Mouse (Mus musculus) left cerebral cortex, postnatal 14 days (tissue): ENCODE measurements at regions not wholly inside any gene's neighbourhood (a gene's known extent, or its start where the extent isn't known, plus 50 kb on each side); places are given as distances from the start of the nearest gene placed in this dataset.

ENCODE experiments used
- DNase-seq, 2 experiments: peaks; one replicate each; pipeline ENCODE4 v3.0.0; 2021 to 2022; ENCODE audit warnings: low spot score in 2 of 2, mixed read lengths in 1 of 2
- intact Hi-C: fragments of 180-260 bp; cut with DNase I; formaldehyde crosslinking; loops from one replicate; pipeline ENCODE4 v1.15.1; 2025

- intact Hi-C loops = no loop called here
- peak; percentile 69 to 90 for DNase-seq
Measured at GRCm38 (mm10) chr4:28298911-28299353, 514.0 kb upstream of the Epha7 start.

GRCm38 (mm10) chr4:28300018-28300440 is 512.9 kb upstream of the Epha7 start:
- peak in 1 of 2 experiments; percentile 3 for DNase-seq
- intact Hi-C loops = no loop called here

- peak; percentile 11 to 13 for DNase-seq
- intact Hi-C loops = no loop called here
Measured at GRCm38 (mm10) chr4:28301686-28302085, 511.2 kb upstream of the Epha7 start.

GRCm38 (mm10) chr4:28331036-28331435 is 481.9 kb upstream of the Epha7 start:
- no peak for DNase-seq
- intact Hi-C loops = no loop called here

- no peak for DNase-seq
- intact Hi-C loops = no loop called here
Measured at GRCm38 (mm10) chr4:28364566-28364965, 448.4 kb upstream of the Epha7 start.

GRCm38 (mm10) chr4:28377087-28377486 is 435.8 kb upstream of the Epha7 start:
- intact Hi-C loops = no loop called here

GRCm38 (mm10) chr4:28378661-28379060 is 434.3 kb upstream of the Epha7 start:
- intact Hi-C loops = no loop called here
- DNase-seq = no peak

More at GRCm38 (mm10) chr4:28377087-28377486, 435.8 kb upstream of the Epha7 start:
- no peak for DNase-seq

GRCm38 (mm10) chr4:28424341-28424740 is 388.6 kb upstream of the Epha7 start:
- intact Hi-C loops = no loop called here
- no peak for DNase-seq

- no peak for DNase-seq
- intact Hi-C loops = no loop called here
Measured at GRCm38 (mm10) chr4:28440161-28440560, 372.8 kb upstream of the Epha7 start.

- no peak for DNase-seq
- intact Hi-C loops = no loop called here
Measured at GRCm38 (mm10) chr4:28453111-28453510, 359.8 kb upstream of the Epha7 start.

GRCm38 (mm10) chr4:28456312-28456711 is 356.6 kb upstream of the Epha7 start:
- intact Hi-C loops = no loop called here
- DNase-seq = no peak
